Mouse (Mus musculus): ENCODE results near the gene Prss21.

Prss21 gene

GRCm38 (mm10) chr17:23867756-23868155 is at the start of gene Prss21:
TSS of gene Prss21 (plus strand) at chr17:23868056.
- no peak for DNase-seq (ENCODE audit: low spot score in 2 of 2)

GRCm38 (mm10) chr17:23818579-23818978 is 49.3 kb upstream of the Prss21 start:
- no peak for DNase-seq (ENCODE audit: low spot score in 2 of 2)

GRCm38 (mm10) chr17:23819235-23819634 is 48.6 kb upstream of the Prss21 start:
- DNase-seq (ENCODE audit: low spot score in 2 of 2) = no peak

GRCm38 (mm10) chr17:23820731-23821130 is 47.1 kb upstream of the Prss21 start:
- DNase-seq (ENCODE audit: low spot score in 2 of 2) = no peak

GRCm38 (mm10) chr17:23822094-23822493 is 45.8 kb upstream of the Prss21 start:
- DNase-seq (ENCODE audit: low spot score in 2 of 2) = no peak

GRCm38 (mm10) chr17:23823018-23823417 is 44.8 kb upstream of the Prss21 start:
- DNase-seq (ENCODE audit: low spot score in 2 of 2) = no peak

- no peak for DNase-seq (ENCODE audit: low spot score in 2 of 2)
These were observed 44.2 kb upstream of the Prss21 start for GRCm38 (mm10) chr17:23823614-23824013.

GRCm38 (mm10) chr17:23825591-23825990 is 42.3 kb upstream of the Prss21 start:
- no peak for DNase-seq (ENCODE audit: low spot score in 2 of 2)

GRCm38 (mm10) chr17:23828271-23829001 is 39.4 kb upstream of the Prss21 start:
- peak in 1 of 2 experiments; percentile 62 for DNase-seq (ENCODE audit: low spot score in 2 of 2)

GRCm38 (mm10) chr17:23829064-23829619 is 38.7 kb upstream of the Prss21 start, which contains the start of gene Elob:
TSS of gene Elob (minus strand) at chr17:23829136.
- peak in 1 of 2 experiments; percentile 81 for DNase-seq (ENCODE audit: low spot score in 2 of 2)

GRCm38 (mm10) chr17:23831201-23831600 is 36.7 kb upstream of the Prss21 start:
- no peak for DNase-seq (ENCODE audit: low spot score in 2 of 2)

GRCm38 (mm10) chr17:23836006-23836575 is 31.8 kb upstream of the Prss21 start, which contains the start of gene Prss33:
TSS of gene Prss33 (minus strand) at chr17:23836056.
- DNase-seq (ENCODE audit: low spot score in 2 of 2) = no peak

GRCm38 (mm10) chr17:23841145-23841544 is 26.7 kb upstream of the Prss21 start:
- DNase-seq (ENCODE audit: low spot score in 2 of 2) = peak in 1 of 2 experiments; percentile 67

GRCm38 (mm10) chr17:23843141-23843811 is 24.6 kb upstream of the Prss21 start:
- DNase-seq (ENCODE audit: low spot score in 2 of 2) = no peak

GRCm38 (mm10) chr17:23843812-23844273 is 24.0 kb upstream of the Prss21 start, which contains the start of the genes Prss32 and Prss41:
TSS of gene Prss32 (plus strand) at chr17:23843855.
TSS of gene Prss41 (minus strand) at chr17:23844172.
- peak in 1 of 2 experiments; percentile 63 for DNase-seq (ENCODE audit: low spot score in 2 of 2)

- no peak for DNase-seq (ENCODE audit: low spot score in 2 of 2)
These were observed 17.8 kb upstream of the Prss21 start for GRCm38 (mm10) chr17:23850028-23850427.

GRCm38 (mm10) chr17:23850853-23851749 is 16.8 kb upstream of the Prss21 start:
- DNase-seq (ENCODE audit: low spot score in 2 of 2) = peak; percentile 51 to 84

- peak in 1 of 2 experiments; percentile 63 for DNase-seq (ENCODE audit: low spot score in 2 of 2)
These were observed 14.6 kb upstream of the Prss21 start for GRCm38 (mm10) chr17:23853292-23853691.

- DNase-seq (ENCODE audit: low spot score in 2 of 2) = no peak
These were observed 13.6 kb upstream of the Prss21 start for GRCm38 (mm10) chr17:23854229-23854765.

- DNase-seq (ENCODE audit: low spot score in 2 of 2) = no peak
These were observed 10.7 kb upstream of the Prss21 start for GRCm38 (mm10) chr17:23857193-23857592.

- DNase-seq (ENCODE audit: low spot score in 2 of 2) = no peak
These were observed 9.9 kb upstream of the Prss21 start for GRCm38 (mm10) chr17:23857913-23858312.

Measured in cerebellum, postnatal 4 days (tissue).